Mouse (Mus musculus) spleen, postnatal 36 days (tissue): ENCODE measurements around the gene Zswim8.

Experiments used
- DNase-seq, 2 experiments: peaks; one replicate each; pipeline ENCODE4 v3.0.0; 2022; ENCODE audit warnings: low spot score in 2 of 2, mixed read lengths in 1 of 2

Gene Zswim8

GRCm38 (mm10) chr14:20730853-20731602 lies 23.7 kb downstream of the Zswim8 start:
- DNase-seq: no peak

GRCm38 (mm10) chr14:20733041-20733951 lies 25.9 kb downstream of the Zswim8 start:
- DNase-seq: peak in 1 of 2 experiments; percentile 41

- peak; percentile 91 for DNase-seq
Measured at GRCm38 (mm10) chr14:20733952-20734774, 26.8 kb downstream of the Zswim8 start, which contains the start of gene Ndst2. Ndst2 (minus strand) TSS chr14:20734562.

GRCm38 (mm10) chr14:20735052-20735451 lies 27.7 kb downstream of the Zswim8 start:
- DNase-seq: no peak

GRCm38 (mm10) chr14:20735892-20736390 lies 28.6 kb downstream of the Zswim8 start:
- DNase-seq: no peak

- peak; percentile 42 to 49 for DNase-seq
Measured at GRCm38 (mm10) chr14:20737306-20737705, 30.0 kb downstream of the Zswim8 start.

GRCm38 (mm10) chr14:20738511-20738910 lies 31.2 kb downstream of the Zswim8 start:
- no peak for DNase-seq

GRCm38 (mm10) chr14:20741301-20741700 lies 33.9 kb downstream of the Zswim8 start:
- DNase-seq: no peak

GRCm38 (mm10) chr14:20743614-20744013 lies 36.3 kb downstream of the Zswim8 start:
- no peak for DNase-seq

- DNase-seq: no peak
Measured at GRCm38 (mm10) chr14:20746935-20747334, 39.6 kb downstream of the Zswim8 start.

- no peak for DNase-seq
Measured at GRCm38 (mm10) chr14:20748388-20748787, 41.0 kb downstream of the Zswim8 start.

- DNase-seq: no peak
Measured at GRCm38 (mm10) chr14:20749494-20750051, 42.2 kb downstream of the Zswim8 start.

GRCm38 (mm10) chr14:20750503-20750902 lies 43.2 kb downstream of the Zswim8 start:
- no peak for DNase-seq

GRCm38 (mm10) chr14:20753792-20754191 lies 46.4 kb downstream of the Zswim8 start:
- no peak for DNase-seq

GRCm38 (mm10) chr14:20757370-20757907 lies 50.1 kb downstream of the Zswim8 start:
- no peak for DNase-seq

- no peak for DNase-seq
Measured at GRCm38 (mm10) chr14:20758768-20759435, 51.5 kb downstream of the Zswim8 start.

GRCm38 (mm10) chr14:20764942-20765341 lies 57.6 kb downstream of the Zswim8 start:
- no peak for DNase-seq

- DNase-seq: peak; percentile 62 to 69
Measured at GRCm38 (mm10) chr14:20765642-20766258, 58.4 kb downstream of the Zswim8 start.

- DNase-seq: no peak
Measured at GRCm38 (mm10) chr14:20767936-20768335, 60.6 kb downstream of the Zswim8 start.

- DNase-seq: no peak
Measured at GRCm38 (mm10) chr14:20768581-20768980, 61.2 kb downstream of the Zswim8 start.
